Mouse (Mus musculus): ENCODE measurements around the gene Ifi202b. TPM values are rescaled to one million over a fixed set of nuclear protein-coding genes. Genes with fewer than 3 reads are reported as not detected.
"Not testable (repeated sequence)": the region's sequence is repeated elsewhere in the genome, so short reads cannot be mapped to it uniquely, and the experiment has no call there.

The Ifi202b gene
- total RNA-seq, 2 experiments from 2014 or later: not detected

- DNase-seq: no peak
- intact Hi-C loops (cut with DNase I; ENCODE audit: low total_unique reads): no loop called here
Observed at GRCm38 (mm10) chr1:173914559-173914958, 68.0 kb downstream of the Ifi202b start.

- DNase-seq; intact Hi-C loops (cut with DNase I; ENCODE audit: low total_unique reads): not testable (repeated sequence)
Observed at GRCm38 (mm10) chr1:173913256-173913791, 69.2 kb downstream of the Ifi202b start.

Other genes starting within 250 kb of the Ifi202b start
- 1 to 10 TPM; 1.5 to 4.3 TPM for gene Ifi207, start 241.0 kb downstream of the Ifi202b start, total RNA-seq (2021)
- gene Ifi204, start 215.8 kb downstream of the Ifi202b start, total RNA-seq (2021): 1 to 10 TPM; 2.1 to 4.1 TPM
- gene Ifi211, start 69.7 kb downstream of the Ifi202b start, total RNA-seq (2021): under 1 TPM; 0.88 to 1.00 TPM
- 1 to 10 TPM; 4.3 to 4.4 TPM for gene Mndal, start 40.3 kb downstream of the Ifi202b start, total RNA-seq (2021)
- 1 to 10 TPM; 4.0 to 4.6 TPM for gene Ifi203, start 40.1 kb downstream of the Ifi202b start, total RNA-seq (2021)
- 1 to 10 TPM; 2.2 to 5.5 TPM for gene Ifi205, start 49.1 kb upstream of the Ifi202b start, total RNA-seq (2021)
- not detected for gene Olfr433, start 58.0 kb upstream of the Ifi202b start, total RNA-seq (2021)
- gene Olfr432, start 66.5 kb upstream of the Ifi202b start, total RNA-seq (2021): not detected
- not detected for gene Olfr430, start 83.9 kb upstream of the Ifi202b start, total RNA-seq (2021)
- gene Olfr429, start 101.6 kb upstream of the Ifi202b start, total RNA-seq (2021): not detected
- gene Olfr427, start 114.1 kb upstream of the Ifi202b start, total RNA-seq (2021): not detected
- gene Olfr231, start 138.4 kb upstream of the Ifi202b start, total RNA-seq (2021): not detected
- gene Olfr424, start 148.8 kb upstream of the Ifi202b start, total RNA-seq (2021): not detected
- gene Olfr420, start 172.9 kb upstream of the Ifi202b start, total RNA-seq (2021): not detected
- under 1 TPM; 0.33 to 0.35 TPM for gene Spta1, start 190.0 kb upstream of the Ifi202b start, total RNA-seq (2021)

All from gastrocnemius, postnatal 14 days (tissue).